Mouse (Mus musculus) heart, postnatal 0 days (tissue): ENCODE measurements around the gene Gm973. TPM values are rescaled to one million over a fixed set of nuclear protein-coding genes. Genes with fewer than 3 reads are reported as not detected.

Experiments
- ATAC-seq: fragments of 200-750 bp; cut with Nextera tagmentation; 2 replicates; pipeline ENCODE4 v1.8.0; 2017; ENCODE audit warnings: low read depth, moderate number of reproducible peaks, moderate library complexity; ENCODE audit not compliant: insufficient read depth
- DNase-seq: peaks from one replicate; pipeline ENCODE4 v3.0.0-alpha.2; 2016; ENCODE audit warnings: low spot score
- H3K27ac ChIP-seq: fragments of 300-500 bp; sonication (generic); 2 replicates; pipeline ENCODE4 v1.5.1; 2014; ENCODE audit warnings: low read depth, mild to moderate bottlenecking
- H3K27me3 ChIP-seq: fragments of 300-500 bp; sonication (generic); 2 replicates; pipeline ENCODE4 v1.6.1; 2014; ENCODE audit warnings: low read length, mixed read lengths; ENCODE audit not compliant: control insufficient read depth, insufficient read depth
- H3K36me3 ChIP-seq: fragments of 300-500 bp; sonication (generic); replicated peaks from 2 replicates; pipeline ENCODE4 v1.6.1; 2014; ENCODE audit warnings: low read length, mixed read lengths; ENCODE audit not compliant: control insufficient read depth, insufficient read depth
- H3K4me1 ChIP-seq: fragments of 300-500 bp; sonication (generic); 2 replicates; pipeline ENCODE4 v1.6.1; 2014; ENCODE audit warnings: antibody characterized with exemption; ENCODE audit not compliant: control insufficient read depth, insufficient read depth
- H3K4me2 ChIP-seq: fragments of 300-500 bp; sonication (generic); 2 replicates; pipeline ENCODE4 v1.6.1; 2014; ENCODE audit warnings: low read depth, mild to moderate bottlenecking, low read length, moderate library complexity
- H3K4me3 ChIP-seq: fragments of 300-500 bp; sonication (generic); 2 replicates; pipeline ENCODE4 v1.5.1; 2014; ENCODE audit warnings: low read depth, low read length
- H3K9ac ChIP-seq: fragments of 300-500 bp; sonication (generic); replicated peaks from 2 replicates; pipeline ENCODE4 v1.6.1; 2014; ENCODE audit warnings: low read depth, low read length, mixed read lengths
- H3K9me3 ChIP-seq: fragments of 300-500 bp; sonication (generic); replicated peaks from 2 replicates; pipeline ENCODE4 v1.6.1; 2016; ENCODE audit warnings: low read length; ENCODE audit not compliant: control insufficient read depth
- CTCF ChIP-seq: IDR thresholded peaks from 2 replicates; pipeline ENCODE4 v1.5.1; 2016; ENCODE audit warnings: antibody characterized with exemption, control low read depth, low read depth
- EP300 ChIP-seq: IDR thresholded peaks from 2 replicates; pipeline ENCODE4 v1.6.1; 2016; ENCODE audit warnings: antibody characterized with exemption, low read depth
- WGBS: fragments of 180-500 bp; shearing (Covaris S2); extraction: QIAGEN DNeasy Blood & Tissue Kit; methylation state at CpG from one replicate; pipeline ENCODE4 v1.1.7; 2014; 5-methylcytosine and 5-hydroxymethylcytosine counted together
- polyA plus RNA-seq: library from polyadenylated mRNA; unstranded; fragments of >200 nt; fragmentation: Nextera tagmentation; extraction: Ambion mirVana; gene quantifications from 2 replicates; pipeline ENCODE4 v1.2.1, GENCODE M21; 2015
- total RNA-seq: library from RNA; depleted of rRNA; stranded (reverse); fragments of >200 nt; gene quantifications from 2 replicates; pipeline ENCODE4 v1.2.3, GENCODE M21; 2014; ENCODE audit warnings: low replicate concordance

Gene Gm973
- total and polyA plus RNA-seq, 2 experiments from 2014 or later = 0.14 TPM; not detected in 1

DNA sequence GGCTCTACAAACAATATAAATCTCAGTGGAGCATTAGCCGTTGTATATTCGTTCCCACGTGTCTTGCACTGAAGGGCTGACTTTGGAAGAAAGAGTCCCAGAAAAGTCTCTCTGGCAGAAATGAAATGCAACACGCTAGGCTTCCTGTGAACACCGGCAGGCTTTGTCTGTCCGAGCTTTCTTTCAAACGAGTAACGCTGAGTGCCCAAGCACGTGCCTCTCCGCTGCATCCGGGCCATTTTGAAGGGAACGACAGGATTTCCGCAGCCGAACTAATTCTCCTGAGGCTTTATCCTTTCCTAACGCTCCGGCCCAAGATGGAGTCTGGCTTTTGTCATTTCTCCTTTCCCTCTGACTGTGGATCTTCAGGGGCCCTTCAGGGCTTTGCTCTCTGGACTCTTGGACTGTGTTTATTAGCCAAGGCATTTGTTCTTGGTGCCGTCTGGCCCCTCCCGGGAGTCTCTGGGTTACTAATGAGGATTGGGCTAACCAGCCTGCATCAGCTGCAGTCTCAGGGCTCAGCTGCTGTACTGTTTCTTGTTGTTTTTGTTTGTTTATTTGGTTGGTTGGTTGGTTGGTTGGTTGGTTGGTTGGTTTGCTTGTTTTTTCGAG lies 24.6 kb downstream of the Gm973 start:
- 81% methylated on average over 19 of the region's 19 CpGs for WGBS

DNA sequence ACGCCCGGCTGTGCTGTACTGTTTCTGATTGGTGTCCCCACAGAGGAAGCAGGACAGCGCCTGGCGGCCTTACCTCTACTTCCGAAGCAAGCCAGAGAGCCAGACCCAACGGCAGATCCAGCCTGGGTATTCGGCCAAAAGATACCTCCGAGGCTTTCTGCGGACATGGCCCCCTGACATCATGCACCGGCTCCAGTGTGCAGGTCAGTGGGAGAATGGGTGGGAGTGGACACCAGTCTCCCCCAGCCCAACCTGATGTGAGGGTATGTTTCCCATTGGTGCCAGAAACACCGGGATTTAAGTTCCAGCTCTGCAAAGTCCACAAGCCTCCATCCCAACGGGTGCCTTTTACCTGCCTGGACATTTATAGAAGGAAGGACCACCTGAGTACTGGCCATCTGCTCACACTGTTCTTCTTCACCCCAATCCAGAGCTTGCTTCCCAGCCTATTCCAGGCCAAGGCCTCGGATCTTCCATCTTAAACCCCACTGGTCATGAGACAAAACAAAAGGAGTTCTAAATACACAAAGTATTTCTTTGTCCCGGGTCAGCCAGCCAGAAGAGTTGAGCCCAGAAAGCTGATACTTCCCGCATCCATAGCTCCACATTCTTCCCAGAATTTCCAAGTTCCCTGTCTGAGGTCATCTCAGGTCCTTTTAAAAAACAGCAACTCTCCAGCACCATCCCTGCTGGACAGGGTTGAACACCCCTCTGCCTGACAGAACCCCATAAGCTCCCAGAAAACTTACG lies 25.4 kb downstream of the Gm973 start:
- no peak for DNase-seq
- H3K27ac ChIP-seq = no peak overlapping the region
- H3K4me3 ChIP-seq = no peak overlapping the region
- WGBS = 87% methylated on average over 16 of the region's 16 CpGs
- no peaks in the 10 kb centered on the region for H3K36me3 ChIP-seq
- no peaks in the 10 kb centered on the region for H3K9me3 ChIP-seq
- H3K27me3 ChIP-seq = no peaks in the 10 kb centered on the region
- no peaks in the 10 kb centered on the region for H3K4me1 ChIP-seq
- ATAC-seq = no peak
- TF ChIP-seq EP300 (no peak), CTCF (no peak)
- H3K9ac ChIP-seq = no peak overlapping the region
- H3K4me2 ChIP-seq = no peak overlapping the region

More for the DNA sequence above, 24.6 kb downstream of the Gm973 start:
- no peaks in the 10 kb centered on the region for H3K36me3 ChIP-seq
- no peaks in the 10 kb centered on the region for H3K9me3 ChIP-seq
- ATAC-seq = no peak
- H3K4me3 ChIP-seq = no peak overlapping the region
- no peaks in the 10 kb centered on the region for H3K4me1 ChIP-seq
- no peaks in the 10 kb centered on the region for H3K27me3 ChIP-seq
- no peak overlapping the region for H3K27ac ChIP-seq
- DNase-seq = no peak
- no peak for TF ChIP-seq CTCF
- no peak for TF ChIP-seq EP300
- H3K9ac ChIP-seq = no peak overlapping the region
- no peak overlapping the region for H3K4me2 ChIP-seq

DNA sequence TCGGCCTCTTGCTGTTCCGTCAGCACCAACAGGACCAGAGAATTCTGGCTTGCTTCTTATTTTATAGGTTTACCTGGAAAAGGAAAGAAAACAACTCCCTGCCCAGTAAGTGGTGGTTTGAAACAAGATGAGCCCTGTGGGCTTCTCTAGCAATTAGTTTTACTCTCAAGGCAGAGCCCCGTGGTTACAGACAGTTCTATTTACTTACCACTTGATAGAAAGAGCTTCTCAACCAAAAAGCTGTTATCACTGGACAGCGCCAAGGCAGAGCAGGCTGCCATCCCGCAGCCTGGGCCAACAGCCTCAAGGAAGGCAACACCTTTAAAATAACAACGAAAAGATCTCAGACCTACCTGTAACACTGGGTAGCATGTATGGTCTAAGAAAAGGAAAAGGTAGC lies 26.2 kb downstream of the Gm973 start:
- TF ChIP-seq CTCF (no peak), EP300 (no peak)
- Histone ChIP-seq H3K9me3 (no peaks in the 10 kb centered on the region), H3K36me3 (no peaks in the 10 kb centered on the region), H3K9ac (no peak overlapping the region), H3K4me2 (no peak overlapping the region), H3K27me3 (no peaks in the 10 kb centered on the region), H3K4me3 (no peak overlapping the region), H3K4me1 (no peaks in the 10 kb centered on the region), H3K27ac (no peak overlapping the region)
- ATAC-seq (no peak), DNase-seq (no peak)
- 46% methylated on average over 6 of the region's 6 CpGs for WGBS

DNA sequence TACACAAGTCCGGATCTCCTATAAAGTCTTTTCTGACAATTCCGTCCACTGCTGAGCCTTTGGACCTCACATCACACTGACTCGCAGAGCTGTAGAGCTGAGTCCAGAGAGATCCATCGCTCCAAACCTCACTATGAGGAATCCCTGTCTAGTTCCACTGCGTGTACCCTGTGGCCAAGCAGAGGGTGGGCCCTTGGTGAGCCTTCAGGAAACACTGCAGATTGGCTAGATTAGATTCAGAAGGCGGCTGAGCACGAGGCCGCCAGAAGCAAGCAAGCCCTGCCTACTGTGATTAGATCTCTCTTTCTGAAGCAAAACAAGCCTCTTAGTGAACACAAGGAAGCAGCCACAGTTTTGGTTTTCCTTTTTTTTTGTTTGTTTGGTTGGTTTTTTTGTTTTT lies 27.8 kb downstream of the Gm973 start:
- no peaks in the 10 kb centered on the region for H3K9me3 ChIP-seq
- DNase-seq (no peak), ATAC-seq (no peak)
- no peak overlapping the region for H3K9ac ChIP-seq
- no peak overlapping the region for H3K4me3 ChIP-seq
- no peaks in the 10 kb centered on the region for H3K27me3 ChIP-seq
- WGBS = 55% methylated on average over 8 of the region's 8 CpGs
- no peaks in the 10 kb centered on the region for H3K36me3 ChIP-seq
- no peak overlapping the region for H3K4me2 ChIP-seq
- no peak overlapping the region for H3K27ac ChIP-seq
- no peaks in the 10 kb centered on the region for H3K4me1 ChIP-seq
- no peak for TF ChIP-seq CTCF
- no peak for TF ChIP-seq EP300

DNA sequence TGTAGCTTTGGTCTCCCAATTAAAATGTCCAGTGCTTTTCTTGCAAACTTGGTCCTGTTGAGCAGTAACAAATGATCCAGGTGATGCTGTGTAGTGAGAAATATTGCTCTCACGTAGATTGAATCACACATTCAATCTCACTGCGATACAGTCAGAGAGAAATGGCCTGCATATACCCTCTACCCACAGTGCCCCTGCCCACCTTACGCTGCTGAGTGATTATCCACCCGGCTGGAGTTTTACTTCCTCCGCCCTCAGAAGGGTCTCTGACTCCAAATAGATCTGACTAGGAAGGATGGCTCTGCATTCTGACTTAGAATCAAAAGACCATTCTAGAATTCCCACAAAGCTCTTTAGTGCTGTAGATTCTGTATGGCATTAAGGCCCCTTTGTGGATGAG lies 32.4 kb downstream of the Gm973 start:
- Histone ChIP-seq H3K27me3 (no peaks in the 10 kb centered on the region), H3K9ac (no peak overlapping the region), H3K9me3 (no peaks in the 10 kb centered on the region), H3K36me3 (no peaks in the 10 kb centered on the region), H3K4me1 (no peaks in the 10 kb centered on the region), H3K27ac (no peak overlapping the region), H3K4me3 (no peak overlapping the region), H3K4me2 (no peak overlapping the region)
- no peak for TF ChIP-seq EP300
- TF ChIP-seq CTCF = no peak
- DNase-seq = no peak
- ATAC-seq = no peak
- 86% methylated on average over 5 of the region's 5 CpGs for whole genome bisulfite sequencing
